Mouse (Mus musculus) olfactory bulb, adult 2 months (tissue): ENCODE measurements around the gene Spry2.
A peak's percentile ranks its signal among the peaks of the same experiment; 100 is the strongest.

Experiments used
- CTCF ChIP-seq: fragments of 200-500 bp; IDR thresholded peaks from 2 replicates; pipeline ENCODE4 v1.5.1; 2012; ENCODE audit warnings: low read depth, mild to moderate bottlenecking, low read length, moderate library complexity; ENCODE audit not compliant: insufficient read depth
- POLR2A ChIP-seq: fragments of 200-500 bp; IDR thresholded peaks from 2 replicates; pipeline ENCODE4 v1.6.1; 2012; ENCODE audit warnings: mild to moderate bottlenecking, low read depth, low read length, moderate library complexity; ENCODE audit not compliant: insufficient read depth

- peak; percentile 98 for TF ChIP-seq CTCF
- TF ChIP-seq POLR2A = peak; percentile 43
Observed at GRCm38 (mm10) chr14:105898266-105899111, 1.9 kb upstream of the Spry2 start.
